ENCODE assay signal across 16 mouse cellular contexts in the genomic region with DNA sequence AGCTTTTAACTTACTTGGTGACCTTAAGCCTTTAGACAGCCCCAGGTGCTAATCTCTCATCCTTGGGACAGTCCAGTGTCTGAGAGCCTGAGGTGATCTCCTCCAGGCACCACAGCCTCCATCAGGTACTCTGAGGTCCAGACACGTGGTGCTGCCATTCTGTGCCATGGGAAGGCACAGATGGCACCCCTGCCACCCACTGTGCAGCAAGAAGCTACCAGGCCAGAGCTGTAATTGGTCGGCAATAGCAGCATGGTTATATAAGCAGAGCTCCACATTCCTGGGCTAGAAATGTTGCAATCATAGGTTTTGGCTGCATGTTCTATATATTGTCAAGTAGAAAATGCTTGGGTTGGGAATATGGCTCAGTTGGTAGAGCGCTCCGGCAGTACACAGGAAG. TPM values are rescaled to one million over a fixed set of nuclear protein-coding genes. Genes with fewer than 3 reads are reported as not detected.
DNase-seq lines count a peak whose midpoint lies in the region; ATAC-seq lines count a peak whose summit lies in the region.
"Had no signal": no experiment of that assay in that cellular context is flagged by ENCODE, and none has a peak within 500 bp of the region (broad histone marks: within the 10 kb centered on the region; RNA-seq: fewer than 3 reads in every experiment).

No protein-coding gene starts in this region.

- H3K9me3 ChIP-seq in forebrain, embryonic 13.5 days (replicated peaks), result no peaks in the 10 kb centered on the region
- no peaks in the 10 kb centered on the region for H3K9me3 ChIP-seq in forebrain, embryonic 15.5 days
- H3K9me3 ChIP-seq: neural tube, embryonic 13.5 days had no signal

- H3K4me3 ChIP-seq in forebrain, embryonic 13.5 days, result no peak overlapping the region
- no peak overlapping the region for H3K4me3 ChIP-seq in forebrain, embryonic 15.5 days
- H3K4me3 ChIP-seq: erythroblast, embryonic 14.5 days; neural tube, embryonic 13.5 days had no signal

- no peaks in the 10 kb centered on the region for H3K27me3 ChIP-seq in forebrain, embryonic 13.5 days
- no peaks in the 10 kb centered on the region for H3K27me3 ChIP-seq in forebrain, embryonic 15.5 days
- H3K27me3 ChIP-seq: neural tube, embryonic 13.5 days had no signal

- DNase-seq in left cerebral cortex, adult 11 months (ENCODE audit: low spot score), result peak; percentile 63
- no peak for DNase-seq in left cerebral cortex, postnatal 10 days (ENCODE audit: extremely low spot score in 1 of 2, low spot score in 2 of 2)
- peak; percentile 98 for DNase-seq in cerebellum, adult 9-10 months
- peak; percentile 57 to 74 for DNase-seq in left cerebral cortex, adult 9 months (ENCODE audit: low spot score in 2 of 2)
- DNase-seq in gastrocnemius, adult 18-20 months (ENCODE audit: low spot score), result no peak
- no peak for DNase-seq in spleen, adult 18-20 months
- DNase-seq: adrenal gland, postnatal 36 days; embryo, embryonic 11 days; gastrocnemius, postnatal 10 days; kidney, postnatal 14 days; midbrain, embryonic 14.5 days had no signal

- peak overlapping the region; percentile 30; the same call in 1 of the 2 replicates for H3K9ac ChIP-seq in forebrain, embryonic 13.5 days
- H3K9ac ChIP-seq in forebrain, embryonic 15.5 days (replicated peaks), result no peak overlapping the region

- no peak overlapping the region for H3K27ac ChIP-seq in forebrain, embryonic 13.5 days
- H3K27ac ChIP-seq in forebrain, embryonic 15.5 days (replicated peaks), result no peak overlapping the region
- H3K27ac ChIP-seq: neural tube, embryonic 13.5 days had no signal

- H3K36me3 ChIP-seq in forebrain, embryonic 13.5 days (ENCODE audit: poor library complexity, severe bottlenecking), result peaks cover 94% of the 10 kb centered on the region
- peaks cover 77% of the 10 kb centered on the region for H3K36me3 ChIP-seq in forebrain, embryonic 15.5 days

- intact Hi-C loops in left cerebral cortex, postnatal 10 days (cut with DNase I), result no loop called here

- WGBS in forebrain, embryonic 13.5 days, result 87% methylated on average over 4 of the region's 4 CpGs
- WGBS in forebrain, embryonic 15.5 days, result 92% methylated on average over 4 of the region's 4 CpGs

- no peak for ATAC-seq in forebrain, embryonic 13.5 days
- ATAC-seq in forebrain, embryonic 15.5 days (replicated peaks), result no peak
- ATAC-seq: inflammation-experienced regulatory T-cells, adult 6 months had no signal

- H3K4me1 ChIP-seq in forebrain, embryonic 13.5 days, result no peaks in the 10 kb centered on the region
- H3K4me1 ChIP-seq in forebrain, embryonic 15.5 days, result no peaks in the 10 kb centered on the region
- H3K4me1 ChIP-seq: neural tube, embryonic 13.5 days had no signal

- no peak overlapping the region for H3K4me2 ChIP-seq in forebrain, embryonic 13.5 days
- H3K4me2 ChIP-seq in forebrain, embryonic 15.5 days (replicated peaks), result no peak overlapping the region
- H3K4me2 ChIP-seq: neural tube, embryonic 13.5 days had no signal

RNA-seq across cellular contexts. Expression of gene Baz1b, which starts 8.1 kb away (rescaled TPM):
- polyA plus RNA-seq in forebrain, embryonic 13.5 days (2015; fragmentation: Nextera tagmentation; extraction: Ambion mirVana), result 50.1 and 51.4 TPM in 2 replicates
- 42.9 and 43.2 TPM in 2 replicates for polyA plus RNA-seq in forebrain, embryonic 15.5 days (2015; fragmentation: Nextera tagmentation; extraction: Ambion mirVana)
- 10 to 100 TPM; 44.6 to 45.7 TPM for total RNA-seq in left cerebral cortex, postnatal 10 days (2021)
- 10 to 100 TPM; 32.9 to 34.8 TPM for total RNA-seq in gastrocnemius, adult 18-20 months (2021)

RNA-seq across cellular contexts. Expression of gene Bcl7b, which starts 10.9 kb away (rescaled TPM):
- 48.9 and 50.8 TPM in 2 replicates for polyA plus RNA-seq in forebrain, embryonic 13.5 days (2015; fragmentation: Nextera tagmentation; extraction: Ambion mirVana)
- 52.9 and 53.8 TPM in 2 replicates for polyA plus RNA-seq in forebrain, embryonic 15.5 days (2015; fragmentation: Nextera tagmentation; extraction: Ambion mirVana)
- total RNA-seq in left cerebral cortex, postnatal 10 days (2021), result 10 to 100 TPM; 29.4 to 33.0 TPM
- total RNA-seq in gastrocnemius, adult 18-20 months (2021), result 10 to 100 TPM; 26.3 to 31.3 TPM

RNA-seq across cellular contexts. Expression of gene Tbl2, which starts 29.5 kb away (rescaled TPM):
- 18.8 and 19.3 TPM in 2 replicates for polyA plus RNA-seq in forebrain, embryonic 13.5 days (2015; fragmentation: Nextera tagmentation; extraction: Ambion mirVana)
- 16.8 and 17.5 TPM in 2 replicates for polyA plus RNA-seq in forebrain, embryonic 15.5 days (2015; fragmentation: Nextera tagmentation; extraction: Ambion mirVana)
- total RNA-seq in left cerebral cortex, postnatal 10 days (2021), result 10 to 100 TPM; 23.3 to 23.6 TPM
- total RNA-seq in gastrocnemius, adult 18-20 months (2021), result 1 to 10 TPM; 7.0 to 7.6 TPM

Comparison
In these comparisons a context has a peak if more than half of its experiments do, and no peak if none do; other contexts are left out.
1. DNase-seq: peak in left cerebral cortex, adult 11 months (single experiment), cerebellum, adult 9-10 months (single experiment) and left cerebral cortex, adult 9 months (2 of 2); none in left cerebral cortex, postnatal 10 days (0 of 2), gastrocnemius, adult 18-20 months (single experiment) and spleen, adult 18-20 months (0 of 2).